Mouse (Mus musculus): ENCODE measurements around the gene Dedd2. TPM values are rescaled to one million over a fixed set of nuclear protein-coding genes. Genes with fewer than 3 reads are reported as not detected.
"Not testable (repeated sequence)": the region's sequence is repeated elsewhere in the genome, so short reads cannot be mapped to it uniquely, and the experiment has no call there.

Dedd2 gene
- polyA plus RNA-seq, 1 experiment: 8.8 TPM

DNA sequence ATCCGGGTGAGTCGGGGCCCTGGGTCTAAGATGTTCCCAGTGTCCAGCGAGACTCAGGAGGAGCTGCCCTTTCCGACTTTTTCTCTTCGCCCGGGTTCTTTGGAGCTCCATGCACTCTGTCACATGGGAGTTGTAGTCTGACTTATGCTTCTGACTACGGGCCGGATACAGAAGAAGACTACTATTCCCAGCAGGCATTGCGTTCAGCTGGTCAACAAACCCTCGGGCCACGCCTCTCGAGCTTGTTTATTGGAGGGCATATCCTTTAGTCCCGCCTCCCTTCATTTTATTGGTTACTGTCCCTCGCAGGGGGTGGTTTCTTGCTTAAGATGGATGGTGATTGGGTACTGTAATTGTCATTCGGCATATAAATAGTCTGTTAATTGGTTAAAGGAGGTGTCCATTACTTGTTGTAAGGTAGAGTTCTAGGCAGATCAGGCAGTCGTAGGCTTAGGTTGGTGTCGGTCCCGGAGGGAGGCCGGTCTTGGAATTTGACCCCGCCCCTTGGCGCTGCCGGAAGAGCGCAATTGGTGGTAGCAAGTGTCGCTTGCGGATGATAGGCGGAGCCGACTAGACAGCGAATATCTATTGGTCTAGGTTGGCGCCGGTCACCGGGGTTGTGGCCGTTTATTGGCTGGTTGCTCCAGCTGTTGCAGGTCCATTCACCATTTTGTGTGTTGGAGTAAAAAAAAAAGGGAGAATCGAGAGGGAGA is 47.5 kb upstream of the Dedd2 start:
- H3K27me3 ChIP-seq (ENCODE audit: control insufficient read depth, insufficient read depth, insufficient read length): no peaks in the 10 kb centered on the region
- TF ChIP-seq TCF12 (IDR thresholded peaks at IDR 0.05; ENCODE audit: insufficient read depth, poor library complexity, severe bottlenecking): no peak
- H3K79me2 ChIP-seq (ENCODE audit: control insufficient read depth, insufficient read depth): peaks cover 17% of the 10 kb centered on the region
- H3K36me3 ChIP-seq (ENCODE audit: control insufficient read depth, insufficient read depth): no peaks in the 10 kb centered on the region
- no peak overlapping the region for H3K4me2 ChIP-seq (ENCODE audit: low read depth)
- H3K4me3 ChIP-seq: peak overlapping the region; percentile 84
- H3ac ChIP-seq (ENCODE audit: control insufficient read depth, insufficient read length): peak overlapping the region; percentile 24

DNA sequence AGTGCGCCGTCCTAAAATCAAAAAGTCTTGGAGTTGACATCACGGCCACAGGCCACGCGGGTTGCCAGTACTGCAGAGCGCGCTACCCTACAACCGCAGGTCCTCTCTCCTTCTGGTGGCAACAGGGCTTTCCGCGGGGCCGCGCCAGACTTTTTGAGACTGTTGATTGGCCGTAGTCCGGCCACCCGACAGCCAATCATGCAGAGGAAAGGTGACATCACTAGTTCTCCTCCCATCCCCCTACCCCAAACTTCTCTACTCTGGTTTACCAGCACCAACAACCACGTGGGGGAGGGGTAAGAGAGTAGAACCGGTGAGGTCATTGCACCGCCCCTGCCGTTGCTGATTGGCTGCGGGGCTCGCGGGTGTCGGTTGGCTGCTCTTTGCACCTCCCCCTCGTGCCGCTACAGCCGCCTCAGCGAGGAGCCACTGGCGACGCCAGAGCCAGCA is 46.9 kb upstream of the Dedd2 start, which contains the start of gene Cic:
Gene Cic (plus strand): TSS at position 404 of the 450 bp plus-strand sequence.
- TF ChIP-seq POLR2AphosphoS2 (IDR thresholded peaks at IDR 0.05; ENCODE audit: insufficient read length, low read depth) (peak; percentile 72), USF1 (IDR thresholded peaks at IDR 0.05; ENCODE audit: low read depth) (peak; percentile 65), CEBPB (IDR thresholded peaks at IDR 0.05; ENCODE audit: insufficient read depth, poor library complexity, severe bottlenecking) (no peak), E2F4 (IDR thresholded peaks at IDR 0.05; ENCODE audit: insufficient read depth) (peak; percentile 81), TCF12 (IDR thresholded peaks at IDR 0.05; ENCODE audit: insufficient read depth, poor library complexity, severe bottlenecking) (no peak), POLR2A (IDR thresholded peaks at IDR 0.05; ENCODE audit: insufficient read length, low read depth) (peak; percentile 80)
- H3K4me2 ChIP-seq (ENCODE audit: low read depth): peak within 1 kb of the TSS; percentile 97

DNA sequence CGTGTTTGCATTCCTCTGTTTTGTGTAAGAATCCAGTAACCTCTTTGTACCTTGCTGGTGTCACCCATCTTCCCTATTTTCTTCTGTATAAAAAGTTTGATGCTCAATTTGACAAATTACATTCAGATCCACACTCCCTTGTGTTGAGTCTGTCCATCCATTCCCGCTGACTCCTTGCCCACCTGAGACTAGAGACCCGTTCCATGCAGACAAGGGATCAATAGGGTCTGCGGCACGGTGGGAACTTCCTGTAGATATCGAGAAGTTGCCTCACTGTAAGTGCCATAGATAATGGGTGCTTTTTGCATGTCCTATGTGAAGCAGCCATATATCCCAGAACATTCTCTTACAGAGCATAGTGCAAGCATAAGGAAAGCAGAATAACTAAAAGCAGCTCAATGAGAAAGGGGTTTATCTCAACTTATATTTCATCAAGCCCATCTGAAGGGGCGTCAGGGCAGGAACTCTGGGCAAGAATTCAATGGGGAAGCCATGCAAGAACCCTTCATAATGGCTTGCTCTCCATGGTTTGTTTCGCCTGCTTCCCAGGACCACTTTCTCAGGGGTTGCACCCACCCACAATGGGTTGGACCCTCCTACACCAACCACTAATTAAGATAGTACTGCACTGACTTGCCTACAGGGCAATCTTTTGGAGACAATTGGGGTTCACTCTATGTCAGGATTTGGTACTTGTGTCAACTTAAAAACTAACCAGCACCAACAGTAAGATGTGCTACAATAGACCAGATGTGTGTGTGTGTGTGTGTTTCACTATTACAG is 46.0 kb upstream of the Dedd2 start:
- TF ChIP-seq MAX (IDR thresholded peaks at IDR 0.05; ENCODE audit: low read depth): no peak
- no peak for TF ChIP-seq POLR2A (IDR thresholded peaks at IDR 0.05; ENCODE audit: insufficient read length, low read depth)
- no peak for TF ChIP-seq REST (IDR thresholded peaks at IDR 0.05; ENCODE audit: insufficient read depth, insufficient read length)
- no peak for TF ChIP-seq SRF (IDR thresholded peaks at IDR 0.05; ENCODE audit: control insufficient read depth, insufficient read length, low read depth)
- no peak for TF ChIP-seq MYOG (IDR thresholded peaks at IDR 0.05; ENCODE audit: control insufficient read depth in 1 of 3, insufficient read depth in 1 of 3, insufficient read length in 2 of 3, low read depth in 2 of 3)
- no peak for TF ChIP-seq CEBPB (IDR thresholded peaks at IDR 0.05; ENCODE audit: insufficient read depth, poor library complexity, severe bottlenecking)
- no peak for TF ChIP-seq TCF12 (IDR thresholded peaks at IDR 0.05; ENCODE audit: insufficient read depth, poor library complexity, severe bottlenecking)
- TF ChIP-seq E2F4 (IDR thresholded peaks at IDR 0.05; ENCODE audit: insufficient read depth): no peak
- no peak for TF ChIP-seq USF1 (IDR thresholded peaks at IDR 0.05; ENCODE audit: low read depth)
- TF ChIP-seq TCF3 (IDR thresholded peaks at IDR 0.05; ENCODE audit: insufficient read length, low read depth): no peak
- TF ChIP-seq MYOD1 (IDR thresholded peaks at IDR 0.05; ENCODE audit: control insufficient read depth in 1 of 3, insufficient read length in 2 of 3, low read depth in 2 of 3): no peak
- TF ChIP-seq POLR2AphosphoS2 (IDR thresholded peaks at IDR 0.05; ENCODE audit: insufficient read length, low read depth): no peak
- no peak overlapping the region for H3ac ChIP-seq (ENCODE audit: control insufficient read depth, insufficient read length)
- peak overlapping the region; percentile 97 for H3K4me2 ChIP-seq (ENCODE audit: low read depth)
- peaks cover 17% of the 10 kb centered on the region for H3K79me2 ChIP-seq (ENCODE audit: control insufficient read depth, insufficient read depth)
- H3K4me3 ChIP-seq: peak overlapping the region; percentile 84
- H3K36me3 ChIP-seq (ENCODE audit: control insufficient read depth, insufficient read depth): no peaks in the 10 kb centered on the region
- no peaks in the 10 kb centered on the region for H3K27me3 ChIP-seq (ENCODE audit: control insufficient read depth, insufficient read depth, insufficient read length)

More for the DNA sequence above, 46.9 kb upstream of the Dedd2 start, which contains the start of gene Cic:
- no peaks in the 10 kb centered on the region for H3K27me3 ChIP-seq (ENCODE audit: control insufficient read depth, insufficient read depth, insufficient read length)
- peaks cover 17% of the 10 kb centered on the region for H3K79me2 ChIP-seq (ENCODE audit: control insufficient read depth, insufficient read depth)
- no peaks in the 10 kb centered on the region for H3K36me3 ChIP-seq (ENCODE audit: control insufficient read depth, insufficient read depth)
- peak within 1 kb of the TSS; percentile 84 for H3K4me3 ChIP-seq
- H3ac ChIP-seq (ENCODE audit: control insufficient read depth, insufficient read length): peak within 1 kb of the TSS; percentile 24

DNA sequence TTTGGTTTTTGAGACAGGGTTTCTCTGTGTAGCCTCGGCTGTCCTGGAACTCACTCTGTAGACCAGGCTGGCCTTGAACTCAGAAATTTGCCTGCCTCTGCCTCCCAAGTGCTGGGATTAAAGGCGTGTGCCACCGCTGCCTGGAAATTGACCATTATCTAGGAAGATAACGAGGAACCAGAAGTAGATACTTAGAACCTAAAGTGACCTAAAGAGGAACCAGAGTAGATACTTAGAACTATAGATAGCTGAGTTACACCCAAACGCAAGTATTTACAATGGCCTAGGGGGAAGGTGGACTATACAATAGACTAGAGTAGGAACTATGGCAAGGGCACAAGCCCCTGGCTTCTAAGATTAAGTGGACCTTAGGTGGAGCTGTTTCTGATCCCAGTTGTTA is 45.3 kb upstream of the Dedd2 start:
- not testable (repeated sequence) for H3K4me3 ChIP-seq; H3K27me3 ChIP-seq (ENCODE audit: control insufficient read depth, insufficient read depth, insufficient read length); H3K4me2 ChIP-seq (ENCODE audit: low read depth); H3ac ChIP-seq (ENCODE audit: control insufficient read depth, insufficient read length); H3K36me3 ChIP-seq (ENCODE audit: control insufficient read depth, insufficient read depth)
- H3K79me2 ChIP-seq (ENCODE audit: control insufficient read depth, insufficient read depth): peaks cover 17% of the 10 kb centered on the region

DNA sequence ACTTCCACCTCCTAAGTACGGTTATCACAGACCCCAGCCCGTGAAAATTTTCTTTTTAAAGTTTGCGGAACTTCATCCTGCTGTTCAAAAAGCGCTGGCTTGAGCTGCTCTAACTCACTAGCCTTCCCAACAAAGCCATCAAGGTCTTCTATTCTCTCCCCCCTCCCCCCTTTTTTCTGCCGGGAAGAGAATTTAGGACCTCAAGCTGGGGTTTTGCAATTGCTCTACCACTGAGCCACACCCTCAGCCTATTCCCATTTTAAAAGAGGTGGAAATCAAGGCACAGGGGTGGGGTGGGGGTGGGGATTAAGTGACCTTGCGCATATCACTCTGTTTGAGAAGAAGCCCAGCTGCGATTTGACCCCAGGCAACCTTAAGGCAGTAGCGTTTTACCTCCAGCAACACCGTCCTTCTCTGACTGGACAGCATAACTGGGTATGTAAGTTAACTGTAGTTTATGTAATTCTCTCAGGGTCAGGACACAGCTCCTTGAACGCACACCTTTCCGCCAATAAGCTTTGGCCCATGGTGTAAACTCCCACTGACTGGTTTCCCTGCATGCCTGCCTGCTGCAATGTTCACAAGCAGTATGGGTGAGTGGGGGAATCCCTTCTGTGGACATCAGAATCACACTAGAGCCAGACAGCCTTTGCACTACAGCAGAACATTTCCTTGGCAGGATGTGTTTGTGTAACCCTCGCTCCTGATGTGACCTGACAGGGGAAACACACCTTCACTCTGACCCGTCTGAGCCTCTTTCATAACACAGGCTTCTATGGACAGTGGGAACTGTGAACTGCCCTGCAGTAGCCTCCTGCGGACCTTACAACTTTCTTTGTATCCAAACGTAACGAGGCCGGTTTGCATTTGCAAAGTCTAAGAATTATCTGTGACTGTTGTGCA is 43.8 kb upstream of the Dedd2 start:
- no peak overlapping the region for H3K4me2 ChIP-seq (ENCODE audit: low read depth)
- TF ChIP-seq E2F4 (IDR thresholded peaks at IDR 0.05; ENCODE audit: insufficient read depth) (no peak), REST (IDR thresholded peaks at IDR 0.05; ENCODE audit: insufficient read depth, insufficient read length) (no peak), MYOG (IDR thresholded peaks at IDR 0.05; ENCODE audit: control insufficient read depth in 1 of 3, insufficient read depth in 1 of 3, insufficient read length in 2 of 3, low read depth in 2 of 3) (no peak), MYOD1 (IDR thresholded peaks at IDR 0.05; ENCODE audit: control insufficient read depth in 1 of 3, insufficient read length in 2 of 3, low read depth in 2 of 3) (no peak), USF1 (IDR thresholded peaks at IDR 0.05; ENCODE audit: low read depth) (no peak), TCF3 (IDR thresholded peaks at IDR 0.05; ENCODE audit: insufficient read length, low read depth) (no peak), POLR2A (IDR thresholded peaks at IDR 0.05; ENCODE audit: insufficient read length, low read depth) (no peak), MAX (IDR thresholded peaks at IDR 0.05; ENCODE audit: low read depth) (no peak)
- H3K79me2 ChIP-seq (ENCODE audit: control insufficient read depth, insufficient read depth): peaks cover 9% of the 10 kb centered on the region
- no peak overlapping the region for H3ac ChIP-seq (ENCODE audit: control insufficient read depth, insufficient read length)
- no peak overlapping the region for H3K4me3 ChIP-seq
- H3K36me3 ChIP-seq (ENCODE audit: control insufficient read depth, insufficient read depth): no peaks in the 10 kb centered on the region
- no peaks in the 10 kb centered on the region for H3K27me3 ChIP-seq (ENCODE audit: control insufficient read depth, insufficient read depth, insufficient read length)

All from myocyte (in vitro differentiated cells).